Mouse (Mus musculus) ovary, postnatal 14 days (tissue): ENCODE results near the gene Arl3.

Source experiments
- DNase-seq: peaks from one replicate; pipeline ENCODE4 v3.0.0; 2022; ENCODE audit warnings: low spot score

The Arl3 gene

DNA sequence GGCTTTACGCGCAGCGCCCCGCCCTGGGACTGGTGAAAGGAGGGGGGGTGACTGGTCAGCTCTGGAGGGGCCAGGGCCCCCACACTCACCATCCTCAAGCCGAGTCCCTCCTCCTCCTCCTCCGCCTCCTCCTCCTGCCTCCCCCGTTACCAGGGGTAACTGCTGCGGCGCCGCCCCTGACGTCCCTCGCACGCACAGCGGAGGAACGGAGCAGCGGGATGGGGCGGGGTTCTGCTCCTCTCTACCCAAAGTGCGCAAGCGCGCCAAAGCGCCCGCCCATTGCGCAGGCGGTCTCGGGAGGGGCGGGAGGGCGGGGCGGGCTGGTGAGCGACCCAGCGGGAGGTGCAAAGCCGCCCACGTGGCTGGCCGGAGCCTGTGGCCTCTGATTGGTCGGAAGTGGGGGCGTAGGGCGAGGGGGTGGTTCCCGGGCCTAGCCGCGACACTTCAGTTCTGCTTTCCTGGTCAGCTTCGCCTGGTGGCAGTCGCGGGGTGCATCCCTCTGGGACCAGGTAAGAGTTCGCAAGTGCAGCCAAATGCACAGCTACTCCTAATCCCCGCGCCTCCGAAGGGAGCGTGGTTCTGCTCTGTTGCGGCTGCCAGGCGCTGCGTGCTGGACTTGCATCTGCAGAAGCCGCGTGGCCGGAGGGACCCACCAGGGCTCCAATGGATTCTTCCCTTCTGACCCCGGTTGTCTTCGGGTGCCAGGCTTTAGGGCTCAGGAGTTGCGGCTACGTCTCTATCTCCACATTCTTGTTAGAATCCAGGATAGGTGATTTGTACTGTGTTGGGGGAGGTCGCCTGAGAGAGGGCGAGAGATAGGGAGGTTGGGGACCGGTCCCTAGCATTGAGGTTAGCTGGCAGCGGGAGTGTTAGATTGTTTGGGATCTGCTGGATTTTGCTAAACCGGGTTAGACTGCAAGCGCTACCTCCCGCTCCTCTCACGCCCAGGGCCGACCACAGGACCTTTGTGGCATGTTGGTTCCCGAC, at the start of gene Arl3, which contains the start of gene Sfxn2:
TSS of gene Arl3 (minus strand) at position 248 of the 987 bp plus-strand sequence.
TSS of gene Sfxn2 (plus strand) at position 415 of the 987 bp plus-strand sequence.
- DNase-seq, result peak; percentile 86

GRCm38 (mm10) chr19:46622659-46623193, 49.7 kb upstream of the Arl3 start:
- DNase-seq, result no peak

- DNase-seq, result no peak
Observed at GRCm38 (mm10) chr19:46621236-46622183, 48.5 kb upstream of the Arl3 start.

DNA sequence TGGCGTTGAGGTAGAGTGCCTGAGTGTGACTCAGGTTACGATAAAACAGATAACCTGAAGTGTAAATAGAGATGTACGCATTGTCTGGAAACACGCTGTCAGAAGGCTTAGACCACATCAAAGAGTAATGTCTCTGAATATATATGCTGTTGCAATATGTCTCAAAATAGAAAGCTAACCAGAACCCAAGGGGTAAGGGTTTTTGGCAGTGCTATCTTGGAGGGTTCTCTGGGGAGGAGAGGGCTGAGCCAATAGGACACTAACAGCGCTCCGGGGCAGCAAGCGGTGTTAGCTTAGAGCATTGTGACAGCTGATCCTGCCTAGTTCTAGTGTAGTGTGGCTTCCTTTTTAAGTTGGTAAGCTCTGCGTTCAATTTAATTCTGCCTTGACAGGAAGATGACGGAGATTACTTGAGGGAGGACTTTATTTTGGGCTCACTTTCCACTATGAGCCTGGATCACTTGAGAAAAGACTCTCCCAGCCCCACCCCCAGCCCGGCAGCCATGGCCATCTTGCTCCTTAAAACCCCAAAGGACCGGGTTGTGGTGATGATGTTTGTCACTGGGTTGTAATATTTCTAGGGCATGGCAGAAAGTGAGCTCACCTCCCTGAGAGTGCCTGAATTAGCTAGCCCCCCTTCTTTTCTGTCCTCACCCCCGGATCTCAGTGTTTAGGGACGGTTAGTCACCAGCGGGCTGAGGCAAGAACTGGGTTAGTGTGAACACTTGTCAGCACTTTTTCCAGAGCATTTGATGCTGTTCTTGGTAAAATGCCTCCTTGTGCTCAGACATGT, 47.2 kb upstream of the Arl3 start:
- DNase-seq, result no peak

DNA sequence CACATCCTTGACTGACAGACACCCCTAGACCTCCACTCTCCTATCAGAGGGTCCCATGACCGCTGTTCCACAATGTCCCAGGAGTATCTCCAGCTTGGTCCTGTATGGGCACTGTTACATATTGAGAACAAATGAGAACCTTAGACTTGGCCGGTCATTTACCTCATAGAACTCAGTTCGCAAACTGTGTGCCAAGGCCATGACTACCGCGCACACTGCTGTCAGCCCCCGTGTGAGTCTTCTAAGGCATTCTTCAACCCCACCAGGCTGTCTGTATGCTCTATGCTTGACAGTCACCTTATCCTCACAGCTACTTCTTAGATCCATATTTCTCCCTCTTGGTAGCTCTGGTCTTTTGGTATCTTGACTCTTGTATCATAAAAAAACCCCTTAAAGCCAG, 46.5 kb upstream of the Arl3 start:
- no peak for DNase-seq

- no peak for DNase-seq
Observed at GRCm38 (mm10) chr19:46619001-46619400, 46.0 kb upstream of the Arl3 start.

- DNase-seq, result no peak
Observed at GRCm38 (mm10) chr19:46618322-46618721, 45.3 kb upstream of the Arl3 start.

- DNase-seq, result no peak
Observed at GRCm38 (mm10) chr19:46617361-46617760, 44.4 kb upstream of the Arl3 start.

DNA sequence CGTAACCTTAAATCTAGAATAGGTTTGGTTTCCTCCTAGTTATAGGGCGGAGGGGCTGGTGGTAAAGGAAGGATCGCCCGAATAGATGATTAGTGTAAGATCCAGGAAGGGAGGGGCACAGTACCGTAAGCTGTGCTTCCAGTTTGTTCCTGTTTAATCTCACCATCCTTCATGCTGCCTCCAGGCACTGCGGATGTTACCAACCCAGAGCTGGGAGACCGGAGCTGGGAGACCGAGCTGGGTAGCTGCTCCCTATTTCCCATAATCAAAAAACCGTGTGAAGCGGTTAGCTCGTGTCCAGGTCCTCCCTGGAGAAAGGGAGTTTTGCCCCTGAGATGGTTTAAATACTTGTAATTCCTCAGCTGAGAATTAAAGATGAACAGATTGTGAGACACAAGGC, 43.4 kb upstream of the Arl3 start:
- no peak for DNase-seq

- no peak for DNase-seq
Observed at GRCm38 (mm10) chr19:46608158-46608557, 35.2 kb upstream of the Arl3 start.

GRCm38 (mm10) chr19:46607424-46607823, 34.4 kb upstream of the Arl3 start:
- DNase-seq, result no peak

DNA sequence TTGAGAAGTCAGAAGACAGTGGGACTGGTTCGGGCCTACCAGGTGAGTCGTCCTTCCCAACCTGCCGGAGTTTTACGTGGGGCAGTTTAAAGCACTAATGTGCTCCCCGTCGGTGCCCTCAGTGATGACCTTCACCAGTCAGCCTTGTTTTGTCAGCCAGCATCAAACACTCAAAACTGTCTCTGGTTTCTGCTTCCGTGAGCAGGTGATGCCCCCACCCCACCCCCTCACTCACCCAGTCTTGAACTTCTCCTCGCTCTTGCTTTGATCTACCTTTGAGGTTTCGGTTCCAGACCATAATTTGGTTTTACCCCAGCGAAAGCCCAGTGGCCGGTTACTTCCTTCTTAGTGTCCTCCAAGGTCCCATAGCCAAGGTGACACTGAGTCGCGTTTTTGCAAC, 33.7 kb upstream of the Arl3 start:
- DNase-seq, result no peak

GRCm38 (mm10) chr19:46602406-46602805, 29.4 kb upstream of the Arl3 start:
- no peak for DNase-seq

DNA sequence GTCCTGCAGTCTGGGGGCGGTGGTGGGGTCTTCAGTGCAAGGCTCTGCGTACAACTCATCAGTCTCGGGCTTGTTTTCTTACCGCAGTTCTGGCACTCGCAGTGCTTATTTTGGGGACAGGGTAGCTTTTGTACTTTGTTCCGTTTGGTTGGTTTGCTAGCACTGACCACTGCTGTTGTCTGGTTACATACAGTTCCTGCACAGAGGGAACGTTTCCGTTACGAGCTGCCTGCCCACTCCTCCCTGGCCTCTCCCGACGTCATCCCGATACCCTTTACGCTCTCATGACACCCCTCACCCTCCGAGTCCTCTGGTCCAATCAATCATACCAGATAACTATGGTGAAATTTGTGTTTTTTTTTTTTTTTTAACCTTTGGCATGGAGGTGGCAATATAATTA, 28.5 kb upstream of the Arl3 start:
- DNase-seq, result no peak

DNA sequence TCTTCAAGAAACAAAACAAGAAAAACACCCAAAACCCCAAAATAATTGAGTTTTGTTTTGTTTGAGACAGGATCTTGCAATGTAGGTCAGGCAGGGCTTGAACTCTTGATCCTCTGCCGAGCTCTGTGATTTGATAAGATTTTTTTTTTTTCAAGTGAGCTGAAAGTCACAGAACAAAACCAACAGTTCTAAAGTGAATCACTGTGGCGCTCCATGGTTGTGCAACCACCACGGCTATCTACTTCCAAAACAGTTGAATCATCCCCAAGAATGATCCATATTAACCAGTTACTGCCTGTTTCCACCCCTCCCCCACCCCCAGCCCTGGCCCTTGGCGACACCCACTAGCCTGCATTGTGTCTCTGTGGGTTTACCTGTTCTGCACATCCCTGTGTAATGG, 27.4 kb upstream of the Arl3 start:
- no peak for DNase-seq

DNA sequence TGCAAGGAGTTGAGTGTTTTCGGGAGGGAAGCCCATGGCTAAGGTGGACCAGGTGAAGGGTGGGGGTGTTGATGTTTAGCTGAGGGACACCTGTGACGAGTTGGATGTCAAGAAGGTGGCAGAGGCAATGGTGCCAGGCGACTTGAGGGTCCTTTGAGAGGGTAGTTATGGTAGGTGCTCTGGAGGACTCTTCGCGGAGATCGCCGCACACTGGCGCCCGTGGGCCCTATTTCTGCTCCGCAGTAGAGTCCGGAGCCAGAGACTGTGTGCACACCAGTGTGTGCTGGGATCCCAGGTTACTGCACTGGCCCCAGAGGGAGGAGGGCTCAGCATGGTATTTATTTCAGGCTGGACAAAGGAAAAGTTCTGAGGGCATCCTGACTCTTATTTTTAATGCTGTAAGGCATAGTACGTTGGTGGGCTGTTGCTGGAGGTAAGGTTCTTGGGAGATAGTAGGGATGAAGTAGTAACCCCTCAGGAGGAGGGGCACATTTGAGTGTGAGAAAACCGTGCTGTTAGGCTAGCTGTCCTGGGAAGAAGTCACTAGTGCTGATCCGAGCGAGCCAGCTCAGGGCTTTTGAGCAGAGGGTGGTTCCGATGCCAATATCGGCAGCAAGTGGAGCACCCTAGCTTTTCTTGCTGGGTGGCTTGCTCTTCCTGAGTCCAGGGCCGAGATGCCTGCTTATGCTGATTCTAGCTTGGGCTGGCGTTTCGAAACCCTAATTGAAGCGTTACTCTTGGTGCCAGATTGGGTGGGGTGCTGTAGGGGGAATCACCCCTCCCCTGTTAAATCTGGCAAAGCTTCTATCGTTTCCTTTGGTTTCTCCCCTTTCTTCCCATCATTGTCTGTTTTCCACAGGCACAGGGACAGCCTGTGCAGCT, 26.6 kb upstream of the Arl3 start:
- DNase-seq, result no peak

- peak; percentile 92 for DNase-seq
Observed at GRCm38 (mm10) chr19:46598720-46599252, 25.8 kb upstream of the Arl3 start, which contains the start of gene Wbp1l. Wbp1l (plus strand) TSS chr19:46599084.

DNA sequence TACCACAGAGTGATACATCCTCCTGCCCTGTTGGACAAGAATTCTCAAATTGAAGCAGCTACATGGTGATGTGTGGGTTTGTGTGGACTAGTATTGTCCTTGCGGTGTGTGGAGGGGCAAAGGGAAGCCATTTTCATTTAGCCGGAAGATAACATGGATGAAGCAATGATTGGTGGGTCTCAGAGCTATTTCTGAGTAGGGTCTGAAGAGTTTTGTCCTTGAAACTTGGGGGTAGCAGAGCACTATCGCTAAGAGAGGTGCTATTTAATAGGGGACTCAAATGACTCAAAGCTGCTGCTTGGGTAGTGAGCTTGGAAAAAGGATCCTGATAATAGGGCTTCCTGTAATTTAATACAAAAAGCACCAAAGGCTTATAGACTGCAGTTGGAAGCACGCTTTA, 25.2 kb upstream of the Arl3 start:
- DNase-seq, result no peak

GRCm38 (mm10) chr19:46592751-46593439, 19.9 kb upstream of the Arl3 start:
- DNase-seq, result no peak
